Mouse (Mus musculus) ES-CJ7 (cell line): ENCODE measurements around the gene Tuba3a.

Experiments
- DNase-seq: peaks from one replicate; pipeline ENCODE4 v3.0.0; 2011; ENCODE audit warnings: low read depth, low spot score

The Tuba3a gene

DNA sequence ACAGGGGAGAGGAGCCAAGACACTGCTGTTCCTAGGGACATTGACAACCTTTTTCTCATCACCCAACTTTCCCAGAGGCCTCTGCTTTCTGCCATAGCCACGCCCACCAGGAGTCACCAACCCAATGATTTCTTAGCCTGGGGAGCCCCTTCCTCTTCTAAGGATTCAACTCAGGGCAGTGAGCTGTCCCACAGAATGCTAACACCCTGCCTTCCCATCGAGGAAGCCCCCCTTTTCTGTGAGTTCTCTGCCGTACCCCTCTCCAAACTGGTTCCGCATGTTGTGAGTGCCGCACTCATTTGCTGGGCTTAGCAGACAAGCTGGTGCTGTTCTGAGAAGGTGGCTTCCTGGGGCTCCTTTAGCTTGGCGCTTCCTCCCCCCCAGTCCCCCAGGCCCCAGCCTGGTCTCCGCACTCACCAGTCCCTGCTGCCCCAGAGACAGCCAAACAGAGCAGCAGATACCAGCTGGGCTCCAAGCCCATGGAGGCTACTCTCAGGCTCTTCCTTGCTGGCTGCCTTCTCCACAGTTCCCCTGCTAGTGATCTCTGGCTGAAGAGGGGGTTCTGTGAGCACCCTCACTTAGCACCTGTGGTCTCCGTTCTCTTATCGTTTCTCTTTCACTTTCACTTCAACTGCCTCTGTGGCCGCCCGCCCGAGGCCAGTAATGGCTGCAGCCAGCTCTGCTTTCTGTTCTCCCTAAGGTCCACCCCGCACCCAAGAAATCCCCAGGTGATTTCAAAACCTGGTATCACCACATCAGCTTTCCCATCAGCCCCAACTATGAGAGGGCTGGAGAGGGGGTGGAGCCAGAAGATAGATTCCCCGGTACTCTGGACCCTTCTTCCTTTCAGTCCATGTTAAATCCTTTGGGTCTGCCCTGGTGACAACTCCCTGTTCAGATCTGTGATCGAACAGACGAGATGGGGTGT is 54.5 kb downstream of the Tuba3a start, which contains the start of gene Tapbpl:
Gene Tapbpl (minus strand): TSS at position 744 of the 928 bp plus-strand sequence.
- peak; percentile 49 for DNase-seq

DNA sequence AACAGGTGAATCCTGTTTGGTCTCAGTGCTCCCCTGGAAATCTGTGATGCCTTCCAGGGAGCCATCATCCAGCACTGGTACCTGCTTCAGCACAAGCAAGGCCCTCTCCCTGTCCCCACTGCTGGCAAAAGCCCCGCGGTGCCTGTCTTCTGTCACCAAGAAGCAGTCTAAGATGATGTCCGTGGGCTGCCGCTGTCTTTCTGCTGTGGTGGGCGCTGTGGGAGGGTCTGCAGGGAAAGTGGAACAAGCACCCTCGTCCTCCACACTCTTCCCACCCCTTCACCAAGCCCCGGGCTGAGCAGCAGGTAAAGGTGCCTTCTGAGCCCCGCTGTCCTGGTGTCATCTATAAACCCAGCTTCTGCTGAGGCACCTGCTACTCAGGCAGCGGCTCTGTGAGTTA is 55.3 kb downstream of the Tuba3a start:
- DNase-seq: no peak
